Mouse (Mus musculus): ENCODE data around the gene Pwwp2b. TPM values are rescaled to one million over a fixed set of nuclear protein-coding genes. Genes with fewer than 3 reads are reported as not detected.

Gene Pwwp2b
- total RNA-seq, 2 experiments from 2014 or later = 28.9 to 31.4 TPM

DNA sequence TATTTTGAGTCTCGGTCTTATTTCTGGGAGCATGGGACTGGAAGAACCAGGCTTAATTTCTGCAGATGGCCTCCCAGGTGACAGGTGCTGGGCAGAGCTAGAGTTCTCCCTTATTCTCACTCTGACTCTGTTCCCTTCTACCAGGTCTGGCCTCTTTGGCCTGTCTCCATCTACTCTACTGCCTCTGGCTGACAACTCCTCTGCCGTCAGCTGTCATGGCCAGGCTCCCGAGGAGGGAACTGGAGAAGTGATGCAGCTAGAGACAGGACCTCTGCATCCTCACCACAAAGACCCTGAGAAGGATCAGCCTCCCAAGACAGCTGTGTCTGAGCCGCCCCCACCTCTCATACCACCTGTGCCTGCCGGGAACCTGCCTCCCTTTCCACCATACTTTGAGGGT is 6.3 kb downstream of the Pwwp2b start:
- DNase-seq (ENCODE audit: extremely low spot score in 1 of 2, low spot score in 1 of 2) = no peak

DNA sequence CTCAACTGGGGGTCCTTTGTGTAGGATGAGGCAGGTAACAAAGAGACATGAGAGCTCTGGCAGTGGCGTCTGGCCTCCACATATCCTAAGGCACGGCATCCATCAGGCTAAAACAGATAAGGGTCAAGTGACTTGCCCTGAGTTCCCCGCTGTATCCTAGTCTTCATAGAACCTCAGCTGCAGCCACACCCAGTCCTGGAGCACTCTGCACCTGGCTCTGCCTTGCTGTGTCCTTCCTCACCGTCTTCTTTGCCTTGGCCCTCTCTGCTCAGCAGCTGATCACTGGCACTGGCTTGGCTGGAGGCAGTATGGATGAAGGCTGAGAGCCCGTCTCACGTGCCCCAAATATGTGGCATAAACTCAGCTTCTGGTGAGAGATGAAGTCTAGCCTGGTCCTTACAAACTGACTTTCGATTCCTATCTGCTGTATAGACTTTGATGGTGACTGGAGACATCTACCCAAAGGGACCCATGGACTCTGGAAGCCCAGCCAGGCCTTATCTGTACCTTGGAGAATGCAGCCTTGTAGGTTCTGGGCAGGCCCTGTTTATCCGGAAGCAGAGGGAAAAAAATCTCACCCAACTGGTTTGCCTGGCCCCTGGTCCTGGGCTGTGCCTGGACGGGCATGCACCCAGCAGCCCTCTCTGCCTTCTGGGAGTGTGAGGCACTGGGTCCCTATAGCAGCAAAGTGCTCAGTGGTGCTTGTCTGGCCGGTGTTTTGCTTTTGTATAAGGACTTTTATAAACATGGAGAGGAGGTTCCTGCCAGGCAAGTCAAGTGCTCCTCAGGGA is 9.7 kb downstream of the Pwwp2b start:
- DNase-seq (ENCODE audit: extremely low spot score in 1 of 2, low spot score in 1 of 2) = no peak

DNA sequence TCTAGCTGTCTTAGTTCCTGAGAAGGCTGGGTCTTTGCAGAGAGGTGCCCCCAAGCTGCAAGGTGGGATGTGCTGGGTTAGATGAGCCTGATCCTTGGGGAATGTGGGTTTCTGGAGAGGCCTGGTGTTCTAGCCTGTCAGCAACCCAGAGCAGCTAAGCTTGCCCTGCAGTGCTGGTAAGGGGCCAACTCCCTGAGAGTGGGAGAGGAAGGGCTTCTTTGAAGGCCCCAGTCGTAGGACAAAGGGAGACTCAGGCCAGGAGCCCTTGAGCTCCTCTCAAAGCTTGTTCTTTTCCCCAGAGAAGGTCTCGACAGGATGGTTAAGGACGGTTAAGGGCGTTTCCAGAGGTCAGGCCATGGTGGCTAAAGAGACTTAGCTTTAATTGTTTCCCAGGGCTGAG is 16.1 kb downstream of the Pwwp2b start:
- no peak for DNase-seq (ENCODE audit: extremely low spot score in 1 of 2, low spot score in 1 of 2)

DNA sequence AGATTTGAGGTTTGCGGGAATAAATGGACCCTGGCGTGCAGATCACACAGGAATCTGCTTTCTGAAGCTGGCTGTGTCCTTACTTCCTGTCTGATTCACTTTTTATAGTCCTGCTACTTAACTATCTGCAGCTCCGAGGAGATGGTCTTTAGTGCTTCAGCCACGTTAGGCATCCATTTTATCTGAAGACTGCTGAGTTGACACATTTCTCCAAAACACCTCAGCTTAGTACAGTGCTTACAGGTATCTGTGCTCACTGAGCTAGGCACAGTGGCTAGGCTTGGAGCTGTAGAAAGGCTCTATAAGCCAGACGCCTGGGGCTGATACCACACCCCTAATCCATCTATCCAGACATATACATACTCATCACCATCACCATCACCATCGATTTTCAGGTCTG is 17.4 kb downstream of the Pwwp2b start:
- no peak for DNase-seq (ENCODE audit: extremely low spot score in 1 of 2, low spot score in 1 of 2)

- DNase-seq (ENCODE audit: extremely low spot score in 1 of 2, low spot score in 1 of 2) = no peak
Observed at GRCm38 (mm10) chr7:139266431-139266830, 18.1 kb downstream of the Pwwp2b start.

DNA sequence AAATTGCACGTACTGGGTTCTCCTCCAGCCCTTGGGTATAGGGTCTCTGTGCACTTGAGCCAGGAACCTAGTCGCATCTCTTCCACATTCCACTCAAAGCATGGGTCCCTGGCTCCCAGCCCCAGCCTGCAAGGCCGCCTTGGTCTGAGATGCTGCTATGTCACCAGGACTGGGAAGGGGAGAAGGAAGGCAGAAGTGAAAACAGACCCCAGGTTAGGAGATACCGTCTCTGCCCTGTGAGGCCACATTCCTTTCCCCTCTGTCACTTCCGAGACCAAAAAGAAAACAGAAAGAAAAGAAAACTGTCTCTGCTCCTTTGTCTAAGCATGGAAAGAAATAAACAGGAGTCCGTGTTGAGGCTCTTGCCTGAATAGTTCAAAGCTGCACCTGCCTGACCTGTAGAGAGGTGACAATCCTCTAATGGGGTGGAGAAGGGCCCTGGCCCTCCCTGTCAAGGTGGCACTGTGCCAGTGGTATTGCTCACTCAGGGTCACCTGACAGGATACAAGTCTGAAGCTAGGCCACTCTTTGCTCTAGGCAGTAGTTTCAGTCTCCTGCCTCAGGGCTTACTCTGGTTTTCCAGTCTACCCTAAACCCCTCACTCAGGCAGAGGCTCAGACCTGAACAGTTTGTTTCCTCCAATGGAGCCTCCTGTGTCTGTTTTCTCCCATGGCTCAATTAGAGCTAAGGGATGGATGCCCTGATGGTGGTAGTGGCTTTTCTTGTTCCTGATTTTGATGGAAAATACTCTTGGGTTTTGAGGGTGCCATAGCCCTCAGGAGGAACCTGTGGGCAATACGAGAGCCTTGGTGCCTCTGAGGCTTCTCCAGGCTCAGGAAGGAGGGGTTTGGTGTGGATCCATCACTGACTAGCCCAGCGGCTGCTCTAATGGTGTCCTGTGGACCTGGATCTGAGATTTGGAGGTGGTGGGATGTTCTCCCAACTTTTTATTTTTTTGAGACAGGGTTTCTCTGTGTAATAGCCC is 18.9 kb downstream of the Pwwp2b start:
- DNase-seq (ENCODE audit: extremely low spot score in 1 of 2, low spot score in 1 of 2) = no peak

DNA sequence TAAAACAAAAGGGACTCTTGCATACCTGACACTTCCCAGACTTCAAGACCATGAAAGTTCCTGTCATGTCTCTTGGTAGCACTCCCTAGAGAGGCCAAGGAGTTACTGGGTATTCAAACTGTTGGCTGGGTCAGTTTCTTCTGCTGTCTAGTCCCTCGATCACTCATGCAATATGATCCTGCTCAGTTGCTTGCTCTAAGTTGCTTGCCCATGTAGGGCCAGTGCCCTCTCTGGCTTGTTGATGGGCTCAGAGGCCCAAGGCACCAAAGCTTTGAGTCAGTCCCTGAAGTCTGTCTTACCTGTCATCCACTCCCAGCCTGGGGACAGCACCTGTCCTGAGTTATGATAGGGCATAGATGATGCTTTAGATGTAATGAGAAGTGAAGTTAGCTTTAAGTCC is 22.5 kb downstream of the Pwwp2b start:
- no peak for DNase-seq (ENCODE audit: extremely low spot score in 1 of 2, low spot score in 1 of 2)

DNA sequence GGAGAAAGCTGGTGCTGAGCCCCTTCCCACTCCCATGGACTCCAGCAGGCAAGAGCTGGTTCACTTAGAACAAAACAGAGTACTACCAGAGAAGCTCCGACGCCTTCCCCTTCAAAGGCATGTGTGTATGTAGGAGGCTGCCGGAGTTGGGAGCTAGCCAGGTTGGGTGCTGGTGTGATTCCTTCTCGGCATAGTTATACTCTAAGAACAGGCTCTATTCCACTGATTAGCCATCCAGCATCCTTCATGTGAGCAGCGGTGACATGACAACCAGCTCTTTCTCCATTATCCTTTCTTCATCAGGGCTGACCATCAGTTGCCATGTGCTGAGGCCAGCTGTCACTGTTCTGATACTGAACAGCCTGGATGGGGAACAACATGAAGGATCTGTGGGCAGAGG is 23.6 kb downstream of the Pwwp2b start:
- DNase-seq (ENCODE audit: extremely low spot score in 1 of 2, low spot score in 1 of 2) = peak; percentile 36 to 49

GRCm38 (mm10) chr7:139272639-139273396 is 24.5 kb downstream of the Pwwp2b start:
- no peak for DNase-seq (ENCODE audit: extremely low spot score in 1 of 2, low spot score in 1 of 2)

DNA sequence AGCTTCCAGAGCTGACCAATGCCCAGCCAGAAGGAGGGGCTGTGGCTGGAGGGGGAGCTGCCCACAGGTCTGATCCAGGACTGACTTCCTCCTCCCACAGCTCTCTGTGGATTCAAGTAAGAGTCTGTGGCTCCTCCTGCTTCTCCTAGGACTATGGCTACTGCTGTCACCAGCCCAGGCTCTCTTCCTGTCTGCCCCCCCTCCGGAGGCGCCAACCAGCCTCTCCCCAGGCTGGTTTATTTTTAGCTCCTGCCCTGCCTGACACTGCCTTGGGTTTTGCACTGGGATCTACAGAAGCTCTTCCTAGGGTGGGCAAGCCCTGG is 25.1 kb downstream of the Pwwp2b start:
- no peak for DNase-seq (ENCODE audit: extremely low spot score in 1 of 2, low spot score in 1 of 2)

GRCm38 (mm10) chr7:139275586-139275985 is 27.3 kb downstream of the Pwwp2b start:
- DNase-seq (ENCODE audit: extremely low spot score in 1 of 2, low spot score in 1 of 2) = no peak

DNA sequence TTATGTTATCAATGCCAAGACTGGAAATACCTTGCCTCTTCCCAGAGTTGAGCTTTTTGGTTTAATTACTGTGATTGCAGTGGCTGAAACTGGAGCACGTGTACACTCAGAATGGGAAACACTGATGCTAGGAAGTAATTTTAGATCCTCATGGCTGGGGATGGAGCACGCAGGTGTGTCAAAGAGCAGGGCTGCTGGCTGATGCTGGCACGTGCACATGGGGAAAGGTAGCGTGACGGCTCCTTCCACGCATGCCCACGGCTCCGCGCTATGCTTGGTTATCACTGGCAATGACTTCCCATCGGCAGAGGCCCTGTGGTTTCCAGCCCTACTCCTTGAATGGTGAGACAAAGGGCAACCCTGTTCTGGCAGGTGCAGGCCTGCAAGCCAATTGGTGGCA is 27.9 kb downstream of the Pwwp2b start:
- no peak for DNase-seq (ENCODE audit: extremely low spot score in 1 of 2, low spot score in 1 of 2)

GRCm38 (mm10) chr7:139277536-139277935 is 29.3 kb downstream of the Pwwp2b start:
- DNase-seq (ENCODE audit: extremely low spot score in 1 of 2, low spot score in 1 of 2) = no peak

DNA sequence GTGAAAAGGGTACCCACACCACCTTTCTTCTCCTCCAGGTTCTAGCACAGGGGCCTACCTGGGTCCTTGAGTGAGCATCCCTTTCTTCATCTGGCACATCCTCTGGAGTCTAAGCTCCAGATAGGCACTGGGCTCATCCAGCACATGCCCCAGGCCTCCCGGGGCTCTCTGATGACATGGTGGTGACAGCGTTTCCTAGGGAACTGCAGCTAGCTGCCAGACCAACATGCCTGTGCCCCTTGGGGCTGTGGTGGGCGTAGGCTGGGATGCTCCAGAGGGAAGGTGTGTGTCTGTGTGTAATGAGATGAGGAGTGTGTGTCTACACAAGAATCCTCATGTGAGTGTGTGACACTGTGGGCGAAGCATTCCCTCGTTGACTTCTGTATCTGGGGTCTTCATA is 31.3 kb downstream of the Pwwp2b start:
- no peak for DNase-seq (ENCODE audit: extremely low spot score in 1 of 2, low spot score in 1 of 2)

- no peak for DNase-seq (ENCODE audit: extremely low spot score in 1 of 2, low spot score in 1 of 2)
Observed at GRCm38 (mm10) chr7:139280044-139280443, 31.8 kb downstream of the Pwwp2b start.

GRCm38 (mm10) chr7:139281195-139281594 is 32.9 kb downstream of the Pwwp2b start:
- DNase-seq (ENCODE audit: extremely low spot score in 1 of 2, low spot score in 1 of 2) = no peak

DNA sequence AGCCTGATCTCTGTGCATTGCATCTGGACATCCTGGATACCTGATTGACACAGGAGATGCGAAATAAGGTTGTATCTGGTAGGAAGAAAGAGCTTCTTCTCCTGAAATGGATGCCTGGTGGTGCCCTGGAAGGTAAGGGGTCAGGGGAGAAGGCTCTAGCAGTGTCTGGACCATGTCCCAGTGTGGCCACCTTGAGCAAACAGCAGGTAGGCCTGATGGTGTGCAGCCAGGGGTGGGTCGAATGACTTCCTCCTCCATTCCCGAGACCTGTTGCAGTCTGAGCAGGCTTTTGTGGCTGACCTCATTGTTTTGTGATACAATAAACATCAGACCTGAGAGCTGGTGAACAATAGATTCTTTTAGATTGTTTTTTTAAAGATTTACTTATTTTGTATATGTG is 33.8 kb downstream of the Pwwp2b start:
- DNase-seq (ENCODE audit: extremely low spot score in 1 of 2, low spot score in 1 of 2) = no peak

DNA sequence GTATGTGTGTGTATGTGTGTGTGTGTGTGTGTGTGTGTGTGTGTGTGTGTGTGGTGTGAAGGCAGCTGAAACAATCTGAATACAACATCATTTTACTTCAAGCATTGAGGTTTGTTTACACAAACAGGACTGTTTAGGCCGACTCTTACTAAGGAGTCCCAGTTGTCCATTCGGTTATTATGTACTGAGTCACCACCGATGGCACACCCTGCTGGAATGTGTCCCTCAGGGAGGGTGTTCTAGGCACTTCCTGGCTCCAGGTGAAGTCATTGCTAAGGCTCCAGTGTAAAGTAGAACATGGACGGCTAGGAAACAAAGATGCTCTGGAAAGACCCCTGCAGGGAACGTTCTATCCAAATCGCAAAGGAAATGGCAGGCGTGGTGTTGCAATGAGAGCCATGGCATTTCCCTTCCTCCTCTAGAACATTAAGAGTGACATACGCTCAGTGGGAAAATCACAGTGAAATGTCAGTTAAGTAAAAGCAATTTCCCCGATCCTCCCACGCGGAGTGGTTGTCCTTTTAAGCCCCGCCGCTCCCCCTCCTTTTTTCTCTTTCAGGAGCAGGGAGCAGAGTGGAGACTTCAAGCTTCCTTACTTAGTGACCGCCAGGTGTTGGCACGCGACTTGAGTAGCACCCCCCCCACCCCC is 37.1 kb downstream of the Pwwp2b start:
- no peak for DNase-seq (ENCODE audit: extremely low spot score in 1 of 2, low spot score in 1 of 2)

DNA sequence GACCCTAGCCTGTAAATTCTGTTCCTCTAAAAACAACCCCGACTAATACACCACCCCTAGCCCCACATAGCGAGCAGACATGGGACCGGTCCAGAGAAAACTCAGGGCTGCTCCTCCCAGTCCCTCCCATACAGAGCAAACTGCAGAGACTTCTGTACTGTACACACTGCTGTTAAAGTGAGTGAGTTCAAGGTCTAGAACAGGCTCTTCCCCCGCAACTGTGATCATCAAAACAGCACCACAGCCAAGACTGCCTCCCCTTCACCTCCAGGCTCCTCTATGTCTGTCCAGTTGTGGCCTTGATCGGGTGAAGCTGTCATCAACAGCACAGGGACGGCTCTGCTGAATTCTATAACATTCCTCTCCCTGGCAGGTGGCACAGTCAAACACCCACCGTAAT is 40.3 kb downstream of the Pwwp2b start:
- DNase-seq (ENCODE audit: extremely low spot score in 1 of 2, low spot score in 1 of 2) = no peak

DNA sequence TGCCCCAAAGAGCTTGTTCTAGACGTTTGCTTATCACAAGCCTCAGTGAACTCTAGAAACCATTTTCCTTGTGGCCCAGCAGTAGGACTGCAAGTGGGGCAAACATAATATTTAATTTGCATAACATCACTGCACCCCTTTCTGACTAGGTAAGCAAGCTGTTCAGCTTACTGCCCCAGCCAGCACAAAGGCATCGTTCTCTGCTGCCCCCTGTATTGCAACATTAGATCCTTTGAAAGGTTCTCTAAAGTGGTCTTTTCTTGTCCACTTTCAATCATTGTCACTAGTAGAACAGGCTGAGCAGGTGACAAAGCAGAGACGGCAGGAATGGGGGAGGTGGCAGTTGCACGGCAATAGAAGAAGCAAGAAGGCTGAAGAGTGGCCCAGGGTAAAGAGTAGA is 45.1 kb downstream of the Pwwp2b start:
- no peak for DNase-seq (ENCODE audit: extremely low spot score in 1 of 2, low spot score in 1 of 2)
